Mouse (Mus musculus) stomach, embryonic 14.5 days (tissue): ENCODE data around the gene Ctrc. TPM values are rescaled to one million over a fixed set of nuclear protein-coding genes. Genes with fewer than 3 reads are reported as not detected.

Experiments
- ATAC-seq: fragments of 200-750 bp; cut with Nextera tagmentation; 2 replicates; pipeline ENCODE4 v1.8.0; 2017; ENCODE audit warnings: low read depth, moderate TSS enrichment; ENCODE audit not compliant: insufficient number of reproducible peaks, insufficient read depth, low FRiP score
- H3K27ac ChIP-seq: fragments of 300-500 bp; sonication (generic); 2 replicates; pipeline ENCODE4 v1.5.1; 2014; ENCODE audit warnings: mild to moderate bottlenecking, low read length, moderate library complexity, mixed read lengths
- H3K27me3 ChIP-seq: fragments of 300-500 bp; sonication (generic); 2 replicates; pipeline ENCODE4 v1.6.1; 2014; ENCODE audit warnings: low read length, control low read depth, mixed read lengths; ENCODE audit not compliant: control insufficient read depth, insufficient read depth
- H3K36me3 ChIP-seq: fragments of 300-500 bp; sonication (generic); 2 replicates; pipeline ENCODE4 v1.6.1; 2014; ENCODE audit warnings: mild to moderate bottlenecking, control low read depth, low read length, moderate library complexity, mixed read lengths; ENCODE audit not compliant: control insufficient read depth, insufficient read depth
- H3K4me1 ChIP-seq: fragments of 300-500 bp; sonication (generic); 2 replicates; pipeline ENCODE4 v1.6.1; 2014; ENCODE audit warnings: low read length, control low read depth, mixed read lengths; ENCODE audit not compliant: control insufficient read depth, insufficient read depth
- H3K4me2 ChIP-seq: fragments of 300-500 bp; sonication (generic); replicated peaks from 2 replicates; pipeline ENCODE4 v1.6.1; 2014; ENCODE audit warnings: low read depth, low read length, control low read depth
- H3K4me3 ChIP-seq: fragments of 300-500 bp; sonication (generic); 2 replicates; pipeline ENCODE4 v1.5.1; 2014; ENCODE audit warnings: low read depth, low read length, control low read depth
- H3K9ac ChIP-seq: fragments of 300-500 bp; sonication (generic); replicated peaks from 2 replicates; pipeline ENCODE4 v1.6.1; 2014; ENCODE audit warnings: low read depth, mild to moderate bottlenecking, control low read depth, low read length, moderate library complexity, mixed read lengths
- H3K9me3 ChIP-seq: fragments of 300-500 bp; sonication (generic); 2 replicates; pipeline ENCODE4 v1.6.1; 2016; ENCODE audit warnings: low read depth, low read length, control low read depth; ENCODE audit not compliant: control insufficient read depth
- WGBS: fragments of 180-500 bp; shearing (Covaris S2); extraction: QIAGEN DNeasy Blood & Tissue Kit; methylation state at CpG from one replicate; pipeline ENCODE4 v1.1.7; 2014; 5-methylcytosine and 5-hydroxymethylcytosine counted together
- polyA plus RNA-seq: library from polyadenylated mRNA; unstranded; fragments of >200 nt; fragmentation: Nextera tagmentation; extraction: Ambion mirVana; gene quantifications from 2 replicates; pipeline ENCODE4 v1.2.1, GENCODE M21; 2014

Gene Ctrc
- polyA plus RNA-seq, 1 experiment from 2014 or later = not detected

DNA sequence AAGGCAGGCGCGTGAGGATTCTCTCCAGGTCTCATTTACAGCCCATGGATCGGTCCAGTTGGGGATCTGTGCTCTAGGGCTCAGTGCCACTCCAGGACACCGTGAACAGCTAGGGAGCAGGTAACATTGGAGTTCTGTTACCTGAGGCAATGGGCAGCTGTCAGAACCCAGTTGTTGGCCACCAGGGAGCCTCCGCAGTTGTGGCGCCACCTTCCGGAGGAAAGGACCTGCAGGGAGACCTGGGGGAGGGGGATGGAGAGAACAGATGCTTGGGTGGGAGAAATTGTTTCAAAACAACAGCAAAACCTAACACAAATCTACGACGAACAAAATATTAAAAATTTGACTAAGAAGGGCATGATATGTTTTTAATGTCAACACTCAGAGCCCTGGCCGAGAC is 24.1 kb downstream of the Ctrc start:
- no peak overlapping the region for H3K27ac ChIP-seq
- WGBS = 76% methylated on average over 10 of the region's 10 CpGs

DNA sequence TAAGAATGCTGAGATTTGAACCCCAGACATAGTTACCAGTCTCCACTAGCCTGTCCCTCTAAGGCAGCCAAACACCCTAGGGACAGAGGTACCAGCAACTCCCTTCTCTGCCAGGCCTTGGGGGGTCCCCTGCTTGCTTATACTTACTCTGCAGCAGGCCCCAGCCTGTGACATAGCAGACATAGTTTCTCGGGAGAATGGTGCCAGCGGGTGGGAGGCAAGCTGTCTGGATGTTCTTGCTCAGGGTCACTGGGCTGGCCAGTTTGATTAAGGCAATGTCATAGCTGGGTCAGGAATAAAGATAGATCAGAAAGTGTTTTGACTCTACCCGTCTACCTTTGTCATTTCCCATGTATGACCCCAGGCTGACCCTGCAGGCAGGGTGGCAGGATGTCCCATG is 25.0 kb downstream of the Ctrc start:
- Histone ChIP-seq H3K9me3 (no peaks in the 10 kb centered on the region), H3K27ac (no peak overlapping the region), H3K4me3 (no peak overlapping the region), H3K4me2 (no peak overlapping the region), H3K4me1 (0 out of 2 replicates have a peak, but pooled peaks cover 2% of the 10 kb centered on the region), H3K9ac (no peak overlapping the region), H3K36me3 (no peaks in the 10 kb centered on the region), H3K27me3 (no peaks in the 10 kb centered on the region)
- ATAC-seq = no peak
- 51% methylated on average over 3 of the region's 3 CpGs for WGBS

More for the DNA sequence above, 24.1 kb downstream of the Ctrc start:
- no peaks in the 10 kb centered on the region for H3K27me3 ChIP-seq
- H3K4me3 ChIP-seq = no peak overlapping the region
- no peaks in the 10 kb centered on the region for H3K4me1 ChIP-seq
- H3K9me3 ChIP-seq = no peaks in the 10 kb centered on the region
- H3K9ac ChIP-seq = no peak overlapping the region
- H3K36me3 ChIP-seq = no peaks in the 10 kb centered on the region
- no peak overlapping the region for H3K4me2 ChIP-seq
- no peak for ATAC-seq

DNA sequence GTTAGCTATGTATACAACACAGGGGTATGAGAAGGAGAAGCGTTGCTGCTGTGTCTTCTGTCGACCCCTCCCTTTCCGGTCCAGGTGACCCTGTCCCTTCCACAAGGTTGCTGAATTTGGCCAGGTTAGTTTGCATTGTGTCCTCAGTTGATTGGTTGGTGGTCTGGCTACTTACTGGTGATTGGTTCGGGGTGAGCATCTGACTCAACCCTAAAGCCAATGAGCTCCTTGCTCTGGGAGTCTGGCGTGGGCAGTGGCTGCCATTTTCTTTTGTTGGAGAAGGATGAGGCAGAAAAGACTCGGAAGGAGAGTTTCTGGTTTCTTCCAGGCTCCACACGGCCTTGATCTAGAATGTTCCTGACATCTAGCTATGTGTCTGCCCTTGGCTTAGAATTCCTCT is 26.8 kb downstream of the Ctrc start:
- Histone ChIP-seq H3K4me2 (no peak overlapping the region), H3K27ac (no peak overlapping the region), H3K36me3 (no peaks in the 10 kb centered on the region), H3K4me3 (no peak overlapping the region), H3K9ac (no peak overlapping the region), H3K9me3 (no peaks in the 10 kb centered on the region), H3K4me1 (0 out of 2 replicates have a peak, but pooled peaks cover 2% of the 10 kb centered on the region), H3K27me3 (no peaks in the 10 kb centered on the region)
- WGBS = 89% methylated on average over 7 of the region's 7 CpGs
- no peak for ATAC-seq

DNA sequence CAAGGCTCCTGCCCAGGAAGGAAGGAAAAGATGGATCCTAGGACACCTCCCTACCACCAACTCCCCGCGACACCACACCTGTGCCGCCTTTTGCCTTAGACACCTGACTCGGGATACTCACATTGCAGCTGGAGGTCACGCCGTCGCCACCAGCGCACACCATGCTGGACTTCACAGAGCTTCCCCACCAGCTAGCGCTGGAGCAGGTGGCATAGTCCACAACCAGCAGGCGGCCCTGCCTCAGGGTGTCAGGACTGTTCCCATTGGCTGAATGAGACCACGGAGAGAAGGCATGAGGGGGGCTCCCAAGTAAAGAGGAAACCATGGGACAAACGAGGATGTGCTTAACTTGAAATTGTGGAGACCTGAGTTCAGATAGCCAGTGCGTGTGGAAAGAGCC is 27.3 kb downstream of the Ctrc start:
- no peak overlapping the region for H3K4me2 ChIP-seq
- no peak overlapping the region for H3K27ac ChIP-seq
- 83% methylated on average over 13 of the region's 13 CpGs for WGBS
- no peak overlapping the region for H3K4me3 ChIP-seq
- no peaks in the 10 kb centered on the region for H3K9me3 ChIP-seq
- ATAC-seq = no peak
- 0 out of 2 replicates have a peak, but pooled peaks cover 2% of the 10 kb centered on the region for H3K4me1 ChIP-seq
- H3K9ac ChIP-seq = no peak overlapping the region
- H3K36me3 ChIP-seq = peaks cover 4% of the 10 kb centered on the region; the same call in 1 of the 2 replicates
- no peaks in the 10 kb centered on the region for H3K27me3 ChIP-seq

DNA sequence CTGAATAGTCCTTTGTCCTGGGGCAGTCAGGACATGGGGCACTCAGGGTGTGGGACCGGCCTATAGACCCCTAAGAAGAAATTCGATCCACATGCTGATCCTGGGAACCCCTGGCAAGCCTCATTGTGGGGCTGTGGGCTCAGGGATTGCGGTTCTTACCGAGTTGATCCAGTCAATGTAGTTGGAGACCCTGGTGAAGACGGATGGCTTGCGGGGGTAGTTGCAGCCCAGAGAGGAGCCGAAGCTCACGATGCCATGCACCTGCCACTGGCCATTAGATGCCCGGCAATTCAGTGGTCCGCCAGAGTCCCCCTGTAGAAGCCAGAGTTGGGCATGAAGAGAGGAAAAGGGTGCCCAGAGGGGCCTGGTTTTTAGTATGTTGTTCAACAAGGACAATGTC is 28.5 kb downstream of the Ctrc start:
- H3K27ac ChIP-seq = no peak overlapping the region
- H3K4me1 ChIP-seq = 0 out of 2 replicates have a peak, but pooled peaks cover 2% of the 10 kb centered on the region
- ATAC-seq = no peak
- no peak overlapping the region for H3K9ac ChIP-seq
- no peaks in the 10 kb centered on the region for H3K9me3 ChIP-seq
- WGBS = 78% methylated on average over 10 of the region's 10 CpGs
- no peak overlapping the region for H3K4me3 ChIP-seq
- H3K4me2 ChIP-seq = no peak overlapping the region
- peaks cover 14% of the 10 kb centered on the region; the same call in 1 of the 2 replicates for H3K36me3 ChIP-seq
- no peaks in the 10 kb centered on the region for H3K27me3 ChIP-seq

DNA sequence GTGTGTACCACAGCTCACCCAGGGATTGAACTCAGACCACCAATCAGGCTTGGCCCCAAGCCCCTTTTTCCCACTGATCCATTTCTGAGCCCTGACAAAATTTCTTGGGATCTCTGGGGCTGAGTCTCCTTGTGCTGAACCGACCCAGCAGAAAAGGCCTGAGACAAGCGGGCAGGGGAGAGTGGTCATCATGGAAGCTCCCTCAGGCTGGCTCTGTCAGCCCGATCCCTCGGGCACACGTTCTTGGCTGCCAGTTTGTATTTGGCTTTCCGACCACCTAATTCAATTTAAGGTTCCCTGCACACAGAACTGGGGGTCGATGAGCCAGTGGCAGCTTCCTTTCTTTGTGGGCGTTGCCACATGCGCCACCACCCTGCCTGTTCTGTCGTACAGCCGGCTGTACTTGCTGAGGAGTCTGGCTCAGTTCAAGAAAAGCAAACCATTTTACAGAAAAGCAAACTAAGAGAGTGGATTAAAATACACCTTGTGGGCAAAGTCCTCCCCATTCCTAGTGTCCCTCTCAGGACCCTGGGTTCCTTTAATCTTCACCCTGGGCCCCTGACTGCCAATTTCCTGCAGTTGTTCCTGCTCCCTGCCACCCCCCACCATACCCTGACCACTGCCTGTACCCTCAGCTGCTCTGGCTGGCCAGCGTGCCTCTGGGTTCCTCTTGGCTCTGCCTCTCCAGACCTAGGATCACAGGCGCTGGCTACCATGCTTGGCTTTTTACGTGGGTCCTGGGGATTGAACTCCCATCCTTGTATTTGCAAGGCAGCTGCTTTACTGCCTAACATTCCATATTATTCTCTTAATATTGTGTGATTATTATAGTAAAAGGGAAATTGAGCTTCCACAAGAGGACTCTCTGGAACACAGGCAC is 29.1 kb downstream of the Ctrc start:
- no peaks in the 10 kb centered on the region for H3K9me3 ChIP-seq
- 0 out of 2 replicates have a peak, but pooled peaks cover 2% of the 10 kb centered on the region for H3K4me1 ChIP-seq
- no peak overlapping the region for H3K27ac ChIP-seq
- WGBS = 74% methylated on average over 14 of the region's 14 CpGs
- no peak overlapping the region for H3K9ac ChIP-seq
- H3K4me2 ChIP-seq = no peak overlapping the region
- peaks cover 21% of the 10 kb centered on the region; the same call in 1 of the 2 replicates for H3K36me3 ChIP-seq
- H3K4me3 ChIP-seq = no peak overlapping the region
- no peaks in the 10 kb centered on the region for H3K27me3 ChIP-seq
- no peak for ATAC-seq

DNA sequence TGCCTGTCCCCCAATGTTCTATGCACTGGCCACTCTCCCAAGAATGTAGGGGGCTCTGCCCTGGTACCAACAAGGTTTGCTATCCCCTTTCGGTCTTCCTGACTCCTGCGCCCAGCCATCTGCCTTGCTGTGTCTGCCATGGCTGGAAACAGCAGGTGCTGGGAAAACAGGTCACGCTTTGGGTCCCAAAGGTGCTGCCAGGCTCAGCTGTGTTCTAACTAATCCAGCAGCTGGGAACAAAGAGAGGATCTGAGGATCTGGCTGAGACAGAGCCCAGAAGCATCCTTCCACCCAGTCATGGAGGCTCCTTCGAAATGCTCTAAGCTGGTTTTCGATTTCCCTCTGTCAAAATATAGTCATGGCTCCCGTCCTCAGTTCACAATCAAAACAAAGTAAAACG is 29.9 kb downstream of the Ctrc start:
- Histone ChIP-seq H3K27ac (no peak overlapping the region), H3K9me3 (no peaks in the 10 kb centered on the region), H3K36me3 (peaks cover 27% of the 10 kb centered on the region), H3K4me2 (no peak overlapping the region), H3K4me1 (0 out of 2 replicates have a peak, but pooled peaks cover 2% of the 10 kb centered on the region), H3K4me3 (no peak overlapping the region), H3K9ac (no peak overlapping the region), H3K27me3 (no peaks in the 10 kb centered on the region)
- 87% methylated on average over 7 of the region's 7 CpGs for WGBS
- no peak for ATAC-seq

DNA sequence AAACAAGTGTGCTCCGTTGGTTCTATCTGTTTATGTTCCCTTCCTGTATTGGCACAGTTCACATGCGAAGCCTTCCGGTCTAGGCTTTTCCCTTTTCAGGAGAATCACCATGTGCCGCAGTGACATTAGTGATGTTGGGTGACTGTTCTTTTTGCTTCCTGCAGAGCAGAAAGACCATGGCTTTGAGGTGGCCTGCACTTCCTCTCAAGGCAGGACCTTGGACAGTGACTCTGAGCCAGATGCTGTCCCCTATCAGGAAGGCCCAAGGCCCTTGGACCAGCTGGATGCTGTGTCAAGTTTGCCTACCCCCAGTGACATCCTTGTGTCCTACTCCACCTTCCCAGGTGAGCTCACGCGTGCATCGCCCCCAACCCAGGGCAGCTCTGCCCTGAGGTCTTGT is 34.8 kb downstream of the Ctrc start:
- Histone ChIP-seq H3K9ac (no peak overlapping the region), H3K27me3 (no peaks in the 10 kb centered on the region), H3K9me3 (no peaks in the 10 kb centered on the region), H3K4me2 (no peak overlapping the region), H3K36me3 (peaks cover 59% of the 10 kb centered on the region), H3K4me3 (no peak overlapping the region), H3K27ac (no peak overlapping the region), H3K4me1 (no peaks in the 10 kb centered on the region)
- ATAC-seq = no peak
- 92% methylated on average over 7 of the region's 7 CpGs for WGBS
